Mouse (Mus musculus) kidney, postnatal 0 days (tissue): ENCODE measurements around the gene Chkb. TPM values are rescaled to one million over a fixed set of nuclear protein-coding genes. Genes with fewer than 3 reads are reported as not detected.

Experiments used
- ATAC-seq: fragments of 200-750 bp; cut with Nextera tagmentation; replicated peaks from 2 replicates; pipeline ENCODE4 v1.8.0; 2017; ENCODE audit warnings: low read depth, moderate number of reproducible peaks, moderate TSS enrichment, moderate library complexity; ENCODE audit not compliant: low FRiP score
- DNase-seq: peaks from one replicate; pipeline ENCODE4 v3.0.0-alpha.2; 2016; ENCODE audit warnings: low spot score
- H3K27ac ChIP-seq: fragments of 300-500 bp; sonication (generic); 2 replicates; pipeline ENCODE4 v1.5.1; 2014; ENCODE audit warnings: mild to moderate bottlenecking
- H3K27me3 ChIP-seq: fragments of 300-500 bp; sonication (generic); 2 replicates; pipeline ENCODE4 v1.6.1; 2014; ENCODE audit warnings: low read length, mixed read lengths; ENCODE audit not compliant: insufficient read depth
- H3K36me3 ChIP-seq: fragments of 300-500 bp; sonication (generic); 2 replicates; pipeline ENCODE4 v1.6.1; 2014; ENCODE audit warnings: low read length, mixed read lengths; ENCODE audit not compliant: insufficient read depth
- H3K4me1 ChIP-seq: fragments of 300-500 bp; sonication (generic); replicated peaks from 2 replicates; pipeline ENCODE4 v1.6.1; 2014; ENCODE audit warnings: antibody characterized with exemption, low read length, mixed read lengths; ENCODE audit not compliant: insufficient read depth
- H3K4me2 ChIP-seq: fragments of 300-500 bp; sonication (generic); 2 replicates; pipeline ENCODE4 v1.6.1; 2014; ENCODE audit warnings: mild to moderate bottlenecking, low read length, moderate library complexity, mixed read lengths
- H3K4me3 ChIP-seq: fragments of 300-500 bp; sonication (generic); replicated peaks from 2 replicates; pipeline ENCODE4 v1.5.1; 2014; ENCODE audit warnings: low read depth, low read length
- H3K9ac ChIP-seq: fragments of 300-500 bp; sonication (generic); 2 replicates; pipeline ENCODE4 v1.6.1; 2014; ENCODE audit warnings: low read depth, low read length
- H3K9me3 ChIP-seq: fragments of 300-500 bp; sonication (generic); replicated peaks from 2 replicates; pipeline ENCODE4 v1.6.1; 2016; ENCODE audit warnings: low read length, inconsistent platforms, mixed read lengths
- CTCF ChIP-seq: IDR thresholded peaks from 2 replicates; pipeline ENCODE4 v1.5.1; 2016; ENCODE audit warnings: antibody characterized with exemption, low read depth, mild to moderate bottlenecking, moderate library complexity
- WGBS: fragments of 180-500 bp; shearing (Covaris S2); extraction: QIAGEN DNeasy Blood & Tissue Kit; methylation state at CpG from one replicate; pipeline ENCODE4 v1.1.7; 2014; 5-methylcytosine and 5-hydroxymethylcytosine counted together
- polyA plus RNA-seq: library from polyadenylated mRNA; unstranded; fragments of >200 nt; fragmentation: Nextera tagmentation; extraction: Ambion mirVana; gene quantifications from 2 replicates; pipeline ENCODE4 v1.2.1, GENCODE M21; 2015

The Chkb gene
- polyA plus RNA-seq, 1 experiment from 2014 or later: 65.1 TPM

- Histone ChIP-seq H3K4me1 (no peaks in the 10 kb centered on the region), H3K4me3 (no peak overlapping the region), H3K27ac (no peak overlapping the region), H3K4me2 (no peak overlapping the region), H3K9ac (no peak overlapping the region), H3K27me3 (no peaks in the 10 kb centered on the region), H3K9me3 (no peaks in the 10 kb centered on the region), H3K36me3 (no peaks in the 10 kb centered on the region)
- ATAC-seq (no peak), DNase-seq (no peak)
- 85% methylated on average over 2 of the region's 2 CpGs for WGBS
- TF ChIP-seq CTCF: no peak
Measured at GRCm38 (mm10) chr15:89398146-89398545, 31.6 kb downstream of the Chkb start.

- no peak for DNase-seq
Measured at GRCm38 (mm10) chr15:89396883-89397282, 32.8 kb downstream of the Chkb start.

GRCm38 (mm10) chr15:89390081-89390480 is 39.6 kb downstream of the Chkb start:
- ATAC-seq: no peak
- no peak overlapping the region for H3K4me2 ChIP-seq
- no peak for TF ChIP-seq CTCF
- no peaks in the 10 kb centered on the region for H3K4me1 ChIP-seq
- no peak overlapping the region for H3K27ac ChIP-seq
- H3K9me3 ChIP-seq: no peaks in the 10 kb centered on the region
- H3K9ac ChIP-seq: no peak overlapping the region
- H3K4me3 ChIP-seq: no peak overlapping the region
- WGBS: 94% methylated on average over 10 of the region's 10 CpGs
- H3K27me3 ChIP-seq: no peaks in the 10 kb centered on the region
- H3K36me3 ChIP-seq: no peaks in the 10 kb centered on the region
- no peak for DNase-seq

More at GRCm38 (mm10) chr15:89396883-89397282, 32.8 kb downstream of the Chkb start:
- Histone ChIP-seq H3K9ac (no peak overlapping the region), H3K4me1 (no peaks in the 10 kb centered on the region), H3K9me3 (no peaks in the 10 kb centered on the region), H3K4me3 (no peak overlapping the region), H3K4me2 (no peak overlapping the region), H3K36me3 (no peaks in the 10 kb centered on the region), H3K27me3 (no peaks in the 10 kb centered on the region), H3K27ac (no peak overlapping the region)
- TF ChIP-seq CTCF: no peak
- WGBS: 88% methylated on average over 4 of the region's 4 CpGs
- no peak for ATAC-seq

- no peaks in the 10 kb centered on the region for H3K4me1 ChIP-seq
- H3K36me3 ChIP-seq: no peaks in the 10 kb centered on the region
- 31% methylated on average over 12 of the region's 12 CpGs for WGBS
- no peak overlapping the region for H3K9ac ChIP-seq
- no peak for DNase-seq
- no peak overlapping the region for H3K4me3 ChIP-seq
- no peak overlapping the region for H3K4me2 ChIP-seq
- H3K27ac ChIP-seq: no peak overlapping the region
- H3K27me3 ChIP-seq: no peaks in the 10 kb centered on the region
- no peak for TF ChIP-seq CTCF
- no peaks in the 10 kb centered on the region for H3K9me3 ChIP-seq
- ATAC-seq: no peak
Measured at GRCm38 (mm10) chr15:89387127-89387526, 42.6 kb downstream of the Chkb start.

GRCm38 (mm10) chr15:89384617-89385016 is 45.1 kb downstream of the Chkb start, which contains the start of gene Klhdc7b:
Klhdc7b (plus strand) TSS chr15:89384917.
- 87% methylated on average over 7 of the region's 7 CpGs for WGBS
- Histone ChIP-seq H3K36me3 (no peaks in the 10 kb centered on the region), H3K4me3 (no peak within 1 kb of the TSS), H3K4me1 (0 out of 2 replicates have a peak, but pooled peaks cover under 1% of the 10 kb centered on the region), H3K27ac (no peak within 1 kb of the TSS), H3K27me3 (peaks cover 8% of the 10 kb centered on the region), H3K4me2 (no peak within 1 kb of the TSS), H3K9ac (no peak within 1 kb of the TSS), H3K9me3 (no peaks in the 10 kb centered on the region)
- no peak for TF ChIP-seq CTCF
- DNase-seq: no peak
- ATAC-seq: no peak

GRCm38 (mm10) chr15:89379429-89379828 is 50.3 kb downstream of the Chkb start:
- DNase-seq: no peak

GRCm38 (mm10) chr15:89378831-89379401 is 50.8 kb downstream of the Chkb start, which contains the start of gene Odf3b:
Odf3b (minus strand) TSS chr15:89379282.
- Histone ChIP-seq H3K4me3 (peak within 1 kb of the TSS; percentile 39), H3K27me3 (peaks cover 36% of the 10 kb centered on the region), H3K27ac (no peak within 1 kb of the TSS), H3K4me1 (peaks cover 24% of the 10 kb centered on the region), H3K36me3 (no peaks in the 10 kb centered on the region), H3K4me2 (peak within 1 kb of the TSS; percentile 62), H3K9me3 (no peaks in the 10 kb centered on the region), H3K9ac (peak within 1 kb of the TSS; percentile 24)
- peak; percentile 44 for DNase-seq
- ATAC-seq: no peak
- 1% methylated on average over 30 of the region's 33 CpGs for WGBS
- TF ChIP-seq CTCF: no peak

More at GRCm38 (mm10) chr15:89379429-89379828, 50.3 kb downstream of the Chkb start:
- Histone ChIP-seq H3K27ac (no peak overlapping the region), H3K9ac (no peak overlapping the region), H3K9me3 (no peaks in the 10 kb centered on the region), H3K4me2 (peak overlapping the region; percentile 62), H3K4me3 (peak overlapping the region; percentile 39), H3K4me1 (peaks cover 19% of the 10 kb centered on the region), H3K27me3 (peaks cover 36% of the 10 kb centered on the region), H3K36me3 (no peaks in the 10 kb centered on the region)
- WGBS: 13% methylated on average over 10 of the region's 10 CpGs
- ATAC-seq: no peak
- TF ChIP-seq CTCF: no peak
